Mouse (Mus musculus): Measurements from ENCODE around the gene Cox4i2.

DNA sequence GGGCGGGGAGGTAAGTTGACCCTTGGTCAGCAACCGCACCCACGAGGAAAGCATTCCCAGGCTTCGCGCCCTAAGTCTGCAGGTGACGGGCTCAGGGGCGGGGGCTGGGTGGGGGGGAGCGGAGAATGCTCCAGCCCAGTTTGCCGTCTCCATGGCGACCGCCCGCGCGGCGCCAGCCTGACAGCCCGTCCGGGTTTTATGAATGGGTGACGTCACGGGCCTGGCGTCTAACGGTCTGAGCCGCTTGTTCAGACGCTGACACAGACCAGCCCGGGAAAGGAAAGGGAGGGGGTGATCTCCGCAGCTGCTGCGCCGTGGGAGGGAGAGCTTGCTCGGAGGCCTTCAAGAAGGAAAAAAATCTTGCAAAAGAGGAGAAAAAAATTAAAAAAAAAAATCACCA lies 19.0 kb upstream of the Cox4i2 start:
- TF ChIP-seq CTCF (IDR thresholded peaks at IDR 0.05; ENCODE audit: low read depth, low read length) (no peak), POLR2A (IDR thresholded peaks at IDR 0.05; ENCODE audit: borderline replicate concordance, low read depth, low read length) (no peak)

Data from bone marrow macrophage, adult 2 months (primary cell).